Mouse (Mus musculus) brain, embryonic 14.5 days (tissue): ENCODE measurements around the gene Vmn1r17.
"Not testable (repeated sequence)": the region's sequence is repeated elsewhere in the genome, so short reads cannot be mapped to it uniquely, and the experiment has no call there.

Experiments
- CTCF ChIP-seq: fragments of 200-500 bp; IDR thresholded peaks from 2 replicates; pipeline ENCODE4 v1.5.1; 2012; ENCODE audit warnings: inconsistent platforms, mild to moderate bottlenecking, moderate library complexity, borderline replicate concordance; ENCODE audit not compliant: insufficient read depth, insufficient read length; ENCODE audit errors: extremely low read depth
- POLR2A ChIP-seq: fragments of 200-500 bp; IDR thresholded peaks from 2 replicates; pipeline ENCODE4 v1.6.1; 2012; ENCODE audit warnings: mild to moderate bottlenecking, inconsistent platforms, borderline replicate concordance; ENCODE audit not compliant: poor library complexity, insufficient read depth, insufficient read length, severe bottlenecking; ENCODE audit errors: extremely low read depth

GRCm38 (mm10) chr6:57365866-57366265 is 2.3 kb upstream of the Vmn1r17 start:
- TF ChIP-seq CTCF, POLR2A: not testable (repeated sequence)
